Mouse (Mus musculus) ES-E14 (cell line): ENCODE results near the gene Rpgrip1l.

Source experiments
- CHD2 ChIP-seq: IDR thresholded peaks from 2 replicates; pipeline ENCODE4 v1.6.1; 2014; ENCODE audit warnings: mild to moderate bottlenecking, low read depth, low read length, inconsistent platforms
- HCFC1 ChIP-seq: IDR thresholded peaks from 2 replicates; pipeline ENCODE4 v1.6.1; 2012; ENCODE audit warnings: low read length, inconsistent platforms, borderline replicate concordance; ENCODE audit not compliant: insufficient read depth
- ZC3H11A ChIP-seq: IDR thresholded peaks from 2 replicates; pipeline ENCODE4 v1.6.1; 2012; ENCODE audit warnings: low read depth, mild to moderate bottlenecking, inconsistent platforms, low read length, borderline replicate concordance

GRCm38 (mm10) chr8:91347595-91347994 lies 34.5 kb upstream of the Rpgrip1l start:
- TF ChIP-seq CHD2: no peak
- TF ChIP-seq HCFC1: no peak
- no peak for TF ChIP-seq ZC3H11A
